Mouse (Mus musculus) megakaryocyte, embryonic 14.5 days (primary cell): ENCODE results near the gene Lag3.
A peak's percentile ranks its signal among the peaks of the same experiment; 100 is the strongest.

ENCODE experiments used
- FLI1 ChIP-seq: IDR thresholded peaks from 2 replicates; pipeline ENCODE4 v1.6.1; 2012; ENCODE audit warnings: low read length, inconsistent platforms, mixed read lengths
- GATA1 ChIP-seq: IDR thresholded peaks from 3 replicates; pipeline ENCODE4 v1.6.1; 2012; ENCODE audit warnings: mixed read lengths, low read length, inconsistent platforms, borderline replicate concordance

DNA sequence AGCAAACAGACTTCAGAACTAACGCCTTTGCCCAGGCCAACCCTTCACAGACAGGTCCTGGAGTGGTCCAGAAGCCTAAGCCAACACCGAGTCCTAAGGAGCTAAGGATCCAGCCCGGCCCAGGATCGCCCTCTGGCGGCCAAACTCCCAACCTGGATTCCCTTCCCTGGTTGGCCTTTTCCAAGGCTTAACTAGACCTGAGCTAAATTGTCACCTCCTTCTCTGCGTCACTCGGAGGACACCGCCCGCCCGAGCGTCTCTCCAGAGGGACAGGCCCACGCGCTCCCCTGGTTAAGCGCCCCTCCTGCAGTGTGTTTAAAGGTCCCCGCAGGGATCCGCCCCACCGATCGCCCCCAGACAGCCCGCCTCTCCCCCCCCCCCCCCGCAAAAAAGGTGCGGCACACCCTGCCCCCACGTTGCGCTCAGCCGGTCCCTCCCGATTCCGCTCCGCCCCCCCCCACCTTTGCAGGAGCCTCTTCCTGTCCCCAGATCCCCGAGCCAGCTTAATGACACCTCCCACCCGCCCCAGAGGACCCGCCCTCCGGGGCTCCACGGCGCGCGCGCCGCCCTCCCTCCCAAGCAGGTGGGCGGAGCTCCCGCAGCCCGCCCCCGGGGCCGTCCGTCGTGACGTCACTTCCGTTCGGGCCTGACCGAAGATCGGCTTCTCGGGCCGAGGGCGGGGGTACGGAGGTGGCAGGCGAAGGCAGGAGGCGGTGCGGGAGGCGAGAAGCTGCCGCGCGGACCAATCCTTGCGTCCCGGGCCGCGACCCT is 19.4 kb upstream of the Lag3 start, which contains the start of gene Mlf2:
- TF ChIP-seq FLI1: peak; percentile 54; the same call in 1 of the 2 replicates
- TF ChIP-seq GATA1: no peak
